Mouse (Mus musculus) fibroblast of lung, adult 2 months (primary cell): ENCODE measurements around the gene Plxna2.

ENCODE experiments used
- DNase-seq: peaks from one replicate; pipeline ENCODE4 v3.0.0-alpha.2; 2011; ENCODE audit warnings: low read depth

The Plxna2 gene

GRCm38 (mm10) chr1:194617918-194618317 is at the start of gene Plxna2:
Gene Plxna2 (plus strand): TSS chr1:194618218.
- DNase-seq, result no peak

- DNase-seq, result no peak
These were observed 44.1 kb upstream of the Plxna2 start for GRCm38 (mm10) chr1:194573870-194574269.

GRCm38 (mm10) chr1:194578270-194578669 is 39.7 kb upstream of the Plxna2 start:
- no peak for DNase-seq

GRCm38 (mm10) chr1:194580539-194580938 is 37.5 kb upstream of the Plxna2 start:
- DNase-seq, result no peak

- no peak for DNase-seq
These were observed 31.3 kb upstream of the Plxna2 start for GRCm38 (mm10) chr1:194586670-194587069.

DNA sequence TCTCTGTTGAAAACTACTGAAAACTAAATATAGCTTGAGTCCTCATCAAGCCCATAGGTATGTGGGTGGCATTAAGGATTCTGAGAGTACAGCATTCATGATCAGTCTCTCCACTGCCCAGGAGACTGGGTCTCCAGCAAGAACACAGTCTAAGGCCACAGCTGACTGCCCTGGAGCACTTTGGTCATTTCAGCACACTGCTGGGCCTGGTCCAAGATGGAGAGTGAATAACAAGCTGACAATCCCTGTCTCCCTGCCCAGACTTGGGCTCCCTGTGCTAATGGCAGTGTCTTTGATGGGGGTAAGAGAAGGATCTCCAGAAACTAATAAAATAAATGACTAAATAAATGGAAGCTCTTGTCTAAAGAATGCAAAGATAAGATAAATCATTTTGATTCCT is 30.5 kb upstream of the Plxna2 start:
- DNase-seq, result no peak

DNA sequence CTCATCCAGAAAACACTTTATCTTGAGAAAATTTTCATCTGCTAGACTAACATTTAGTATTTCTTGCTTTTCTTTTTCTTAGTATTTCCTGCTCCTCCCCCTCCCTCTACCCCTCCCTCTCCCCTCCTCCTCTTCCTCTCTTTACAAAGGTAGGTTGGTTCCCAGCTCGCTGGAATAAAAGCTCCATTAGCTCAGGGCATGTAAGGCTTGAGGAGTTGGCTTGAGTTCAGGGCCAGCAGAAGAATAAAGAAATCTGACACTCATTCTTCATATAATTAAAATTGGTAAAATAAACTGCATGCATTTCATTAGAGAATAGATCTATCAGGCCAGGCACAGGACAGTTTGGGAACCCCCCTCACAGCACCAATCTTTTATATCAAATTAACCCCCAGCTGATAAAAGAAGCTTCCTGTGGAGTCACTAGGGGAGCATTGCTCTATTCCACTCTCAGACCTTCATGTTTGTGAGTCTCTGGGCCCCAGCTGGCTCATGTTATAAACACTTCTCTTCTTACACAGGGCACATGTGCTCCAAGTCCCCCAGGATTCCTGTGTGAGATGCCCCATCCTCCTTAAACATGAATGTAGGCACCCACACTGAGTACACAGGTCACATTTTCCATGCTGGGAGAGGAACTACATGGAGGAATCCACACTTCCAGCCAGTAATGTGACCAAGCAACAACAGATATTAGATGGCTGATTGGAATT is 29.9 kb upstream of the Plxna2 start:
- no peak for DNase-seq

DNA sequence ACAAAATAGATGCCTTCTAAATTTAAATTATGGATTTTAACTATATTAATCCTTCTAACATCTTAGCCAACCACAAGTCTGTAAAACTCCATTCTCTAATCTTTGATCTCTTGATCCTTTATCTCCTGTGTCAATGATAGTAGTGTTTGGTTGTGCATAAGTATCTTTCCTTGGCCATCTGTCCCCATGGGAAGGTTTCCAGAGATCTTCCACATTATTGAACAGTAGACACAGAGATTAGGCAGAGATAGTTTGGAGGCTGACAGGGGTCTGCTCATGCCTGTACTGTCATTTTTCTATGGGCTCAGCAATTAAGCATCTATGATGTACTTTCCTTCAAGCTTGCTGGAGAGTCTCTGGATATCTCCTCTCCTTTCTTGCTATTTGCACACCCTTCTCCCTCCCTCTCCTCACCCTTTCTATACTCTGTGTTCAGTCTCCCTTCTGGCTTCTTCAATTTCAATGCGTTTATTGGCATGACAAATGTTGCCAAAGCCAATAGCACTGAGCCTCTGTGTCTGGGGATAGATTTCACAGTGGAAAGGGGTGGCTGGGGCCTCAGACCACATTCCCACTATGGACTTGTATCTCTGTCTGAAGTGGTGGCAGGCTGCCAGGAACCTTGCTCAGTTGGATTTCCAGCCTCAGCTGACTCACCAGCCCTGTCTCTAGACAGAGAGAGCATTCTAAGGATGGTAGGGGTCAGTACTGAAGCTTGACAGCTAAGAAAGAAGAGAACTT is 29.1 kb upstream of the Plxna2 start:
- peak; percentile 59 for DNase-seq

DNA sequence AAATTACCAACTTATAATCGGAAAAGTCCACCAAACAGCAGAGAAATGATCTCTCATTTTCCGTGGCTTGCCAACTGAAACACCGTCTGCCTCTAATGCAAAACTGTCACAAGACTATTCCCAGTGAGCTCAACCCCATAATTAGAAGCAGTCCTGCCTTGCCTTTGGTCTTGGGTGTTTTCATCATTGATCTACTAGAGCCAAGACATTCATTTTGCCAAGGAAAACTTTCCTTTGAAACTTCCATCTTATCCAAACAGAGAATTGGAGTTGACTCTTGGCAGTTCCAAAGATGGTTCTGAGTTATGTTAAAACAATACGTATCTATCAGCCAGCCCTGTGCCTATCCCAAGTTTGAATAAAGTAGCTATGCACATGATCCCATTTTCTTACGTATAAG is 24.9 kb upstream of the Plxna2 start:
- DNase-seq, result peak; percentile 88

DNA sequence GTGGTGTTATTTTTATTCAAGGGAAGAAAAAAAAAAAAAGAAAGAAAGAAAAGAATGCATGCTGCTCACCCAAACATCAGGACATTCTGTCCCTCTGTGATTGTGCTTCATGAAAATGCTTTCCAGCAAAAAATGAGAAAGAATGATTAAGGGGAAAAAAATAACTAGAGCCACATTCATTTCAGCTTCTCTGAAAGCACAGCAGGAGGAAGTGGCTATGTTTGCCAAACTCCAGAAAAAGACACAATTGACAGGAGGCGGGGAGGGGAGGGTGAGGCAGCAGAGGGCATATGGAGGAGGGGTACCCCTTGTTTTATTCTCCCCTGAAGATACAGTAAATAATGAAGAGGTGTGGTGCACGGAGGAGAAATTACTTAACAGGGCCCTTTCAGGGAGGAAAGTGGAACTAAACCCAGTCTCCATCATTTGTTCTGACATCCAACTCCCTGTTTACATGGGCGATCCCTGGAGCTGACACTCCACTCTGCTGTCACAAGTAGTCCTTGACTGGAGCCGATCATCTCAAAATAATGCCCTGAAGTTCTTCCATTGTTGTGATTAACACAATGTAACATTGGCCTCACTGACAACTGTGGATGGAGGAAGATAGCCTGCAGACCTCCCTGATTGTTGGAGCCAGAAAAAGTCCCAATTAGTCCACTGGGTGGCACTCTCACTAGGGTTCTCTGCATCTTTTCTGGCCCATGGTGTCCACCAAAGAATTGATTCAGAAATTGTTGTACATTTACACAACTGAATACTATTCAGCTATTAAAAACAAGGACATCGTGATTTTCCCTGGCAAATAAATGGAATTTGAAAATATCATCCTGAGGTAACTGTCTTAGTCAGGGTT is 10.4 kb upstream of the Plxna2 start:
- no peak for DNase-seq

DNA sequence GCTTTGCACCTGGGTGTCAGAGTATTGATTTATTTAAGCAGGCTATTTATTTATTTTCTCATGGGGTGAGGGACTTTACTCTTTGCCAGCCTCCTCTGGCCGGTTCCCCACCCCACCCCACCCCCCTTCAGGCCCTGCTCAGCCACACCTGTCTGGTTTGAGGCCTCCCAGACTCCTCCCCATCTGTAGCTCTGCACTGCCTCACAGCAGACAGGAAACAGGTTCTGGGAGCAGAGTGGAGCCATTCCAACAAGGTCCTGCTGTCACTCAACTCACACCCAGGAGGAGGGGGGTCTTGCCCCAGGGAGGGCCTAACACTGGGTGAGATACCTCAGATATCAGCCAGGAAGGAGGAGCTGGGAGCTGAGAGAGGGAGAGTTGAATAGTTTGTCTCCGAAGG is 7.5 kb upstream of the Plxna2 start:
- no peak for DNase-seq

DNA sequence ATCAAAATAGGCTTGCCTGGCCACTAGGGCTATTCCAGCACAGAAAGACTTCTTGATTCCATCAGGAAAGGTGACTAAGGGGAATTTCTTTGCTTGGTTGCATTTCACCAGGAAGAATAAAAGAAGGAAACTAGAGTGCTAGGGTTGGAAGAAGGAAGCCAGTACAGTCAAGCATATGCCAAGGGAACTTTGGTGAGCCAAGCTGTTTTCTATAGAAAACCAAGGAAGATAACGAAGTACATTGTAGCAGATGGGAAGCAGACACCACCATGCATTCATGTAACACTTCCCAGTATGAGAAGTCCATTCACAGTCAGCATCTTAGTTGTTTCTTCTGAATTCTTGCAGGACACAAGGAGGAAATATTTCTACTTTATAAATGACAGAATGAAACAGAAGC is 5.4 kb upstream of the Plxna2 start:
- DNase-seq, result no peak

- no peak for DNase-seq
These were observed 4.7 kb upstream of the Plxna2 start for GRCm38 (mm10) chr1:194613271-194613834.

GRCm38 (mm10) chr1:194613923-194614830 is 3.8 kb upstream of the Plxna2 start:
- DNase-seq, result no peak

GRCm38 (mm10) chr1:194616136-194616535 is 1.9 kb upstream of the Plxna2 start:
- DNase-seq, result no peak

GRCm38 (mm10) chr1:194618841-194619311 is 858 bp downstream of the Plxna2 start:
- DNase-seq, result peak; percentile 60

DNA sequence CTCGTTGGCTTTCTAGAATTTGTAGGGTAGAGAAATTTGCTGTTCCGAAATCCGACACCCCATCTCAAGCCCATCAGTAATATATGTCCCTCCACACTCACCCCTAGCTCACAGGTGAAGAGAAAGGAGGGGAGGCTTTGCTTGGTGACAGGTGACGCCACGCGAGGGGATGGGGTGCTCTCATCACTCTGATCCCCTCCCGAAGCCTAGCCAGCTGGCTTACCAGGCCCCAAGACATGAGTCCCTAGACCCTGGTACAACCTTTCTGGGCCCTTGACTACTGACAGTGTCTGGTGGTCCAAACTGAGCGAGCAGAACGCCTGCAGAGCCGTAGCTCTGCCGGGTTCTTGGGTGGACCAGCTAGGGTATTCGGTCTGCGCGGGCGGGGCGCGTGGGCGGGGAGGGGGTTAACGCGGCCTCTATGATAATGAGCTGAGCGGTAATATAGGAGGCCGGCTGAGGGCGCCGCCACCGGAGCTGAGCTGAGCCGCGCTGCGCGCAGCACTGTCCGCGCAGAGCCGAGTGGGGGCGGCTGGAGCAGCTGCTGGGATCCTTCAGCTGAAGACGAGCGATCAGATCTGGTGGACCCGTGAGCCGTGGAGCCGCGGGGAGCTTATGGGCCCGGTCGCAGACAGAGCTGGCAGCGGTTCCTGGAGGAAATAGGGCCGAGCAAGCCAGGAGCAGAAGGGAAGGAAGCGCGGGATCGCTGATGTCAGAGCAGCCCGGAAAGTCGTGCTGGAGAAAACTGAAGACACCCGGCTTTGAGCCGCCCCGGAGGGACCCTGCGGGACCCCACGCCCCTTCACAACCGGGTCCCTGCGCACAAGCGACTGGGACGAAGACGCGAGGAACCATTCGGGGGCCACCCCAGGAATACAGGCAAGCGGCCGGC is 1.6 kb downstream of the Plxna2 start:
- peak; percentile 52 for DNase-seq

GRCm38 (mm10) chr1:194620245-194620991 is 2.4 kb downstream of the Plxna2 start:
- DNase-seq, result no peak

DNA sequence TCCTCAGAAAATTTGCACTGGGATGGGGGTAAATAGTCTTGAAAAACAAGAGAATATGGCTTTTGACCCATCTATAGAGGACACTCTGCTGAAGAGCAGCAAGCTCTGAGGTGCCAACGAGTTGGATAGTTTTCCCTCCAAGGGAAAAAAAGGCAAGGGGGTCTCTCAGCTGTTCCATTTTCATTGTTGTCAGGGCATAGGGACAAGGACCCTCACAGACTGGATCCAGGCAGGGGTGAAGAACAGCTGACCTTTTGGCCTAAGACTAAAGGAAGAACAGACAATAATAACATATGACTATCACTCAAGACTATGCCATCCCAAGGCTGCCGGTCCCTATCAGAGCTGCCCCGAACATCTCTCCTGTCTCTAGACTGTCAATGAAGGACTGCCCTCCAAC is 4.2 kb downstream of the Plxna2 start:
- DNase-seq, result no peak
